Mouse (Mus musculus) stomach, postnatal 0 days (tissue): ENCODE results near the gene Tex35.

Experiments used
- CTCF ChIP-seq: IDR thresholded peaks from 2 replicates; pipeline ENCODE4 v1.5.1; 2016; ENCODE audit warnings: antibody characterized with exemption, low read depth, mild to moderate bottlenecking, moderate library complexity
- EP300 ChIP-seq: optimal IDR thresholded peaks from 2 replicates; pipeline ENCODE3; 2016; ENCODE audit warnings: antibody characterized with exemption

DNA sequence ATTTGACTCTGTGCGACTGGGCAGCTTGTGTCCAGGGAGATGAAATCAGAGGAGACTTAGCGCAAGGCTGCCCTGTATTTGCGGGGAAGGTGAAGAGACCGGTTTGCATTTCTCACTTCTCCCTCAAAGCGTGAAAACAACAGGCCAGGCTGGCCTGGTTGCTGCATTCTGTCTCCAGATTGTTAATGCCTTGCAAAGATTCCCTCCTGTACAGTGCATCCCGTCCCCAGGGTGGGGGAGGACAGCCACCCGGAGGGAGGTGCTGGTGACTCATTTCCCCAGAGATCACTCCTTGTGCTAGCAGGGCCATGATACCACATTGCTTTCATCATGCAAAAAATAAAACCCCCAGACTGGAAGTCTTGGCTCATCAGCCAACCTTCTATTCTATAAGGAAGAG is 33.5 kb downstream of the Tex35 start:
- TF ChIP-seq CTCF = no peak
- TF ChIP-seq EP300 = no peak
